Mouse (Mus musculus) E14TG2a.4 (cell line): ENCODE data around the gene Pip4k2a.

ENCODE experiments used
- H3K27me3 ChIP-seq: 2 replicates; pipeline ENCODE4 v1.6.1; 2014; ENCODE audit warnings: low read length, control low read depth; ENCODE audit not compliant: insufficient read depth
- H3K36me3 ChIP-seq: 2 replicates; pipeline ENCODE4 v1.6.1; 2014; ENCODE audit warnings: low read length, control low read depth; ENCODE audit not compliant: insufficient read depth
- H3K4me1 ChIP-seq: replicated peaks from 2 replicates; pipeline ENCODE4 v1.6.1; 2014; ENCODE audit warnings: low read depth, low read length, control low read depth
- H3K4me3 ChIP-seq: replicated peaks from 2 replicates; pipeline ENCODE4 v1.5.1; 2014; ENCODE audit warnings: mild to moderate bottlenecking, low read length
- H3K9me3 ChIP-seq: 2 replicates; pipeline ENCODE4 v1.6.1; 2014; ENCODE audit warnings: low read length, control low read depth
- CTCF ChIP-seq: conservative IDR thresholded peaks from 2 replicates; pipeline ENCODE4 v1.5.1; 2014; ENCODE audit warnings: low read length
- NANOG ChIP-seq: IDR thresholded peaks from 2 replicates; pipeline ENCODE4 v1.6.1; 2014; ENCODE audit warnings: borderline replicate concordance, low read length, mixed read lengths
- POU5F1 ChIP-seq: IDR thresholded peaks from 2 replicates; pipeline ENCODE4 v1.6.1; 2014; ENCODE audit warnings: low read length, borderline replicate concordance

The Pip4k2a gene

DNA sequence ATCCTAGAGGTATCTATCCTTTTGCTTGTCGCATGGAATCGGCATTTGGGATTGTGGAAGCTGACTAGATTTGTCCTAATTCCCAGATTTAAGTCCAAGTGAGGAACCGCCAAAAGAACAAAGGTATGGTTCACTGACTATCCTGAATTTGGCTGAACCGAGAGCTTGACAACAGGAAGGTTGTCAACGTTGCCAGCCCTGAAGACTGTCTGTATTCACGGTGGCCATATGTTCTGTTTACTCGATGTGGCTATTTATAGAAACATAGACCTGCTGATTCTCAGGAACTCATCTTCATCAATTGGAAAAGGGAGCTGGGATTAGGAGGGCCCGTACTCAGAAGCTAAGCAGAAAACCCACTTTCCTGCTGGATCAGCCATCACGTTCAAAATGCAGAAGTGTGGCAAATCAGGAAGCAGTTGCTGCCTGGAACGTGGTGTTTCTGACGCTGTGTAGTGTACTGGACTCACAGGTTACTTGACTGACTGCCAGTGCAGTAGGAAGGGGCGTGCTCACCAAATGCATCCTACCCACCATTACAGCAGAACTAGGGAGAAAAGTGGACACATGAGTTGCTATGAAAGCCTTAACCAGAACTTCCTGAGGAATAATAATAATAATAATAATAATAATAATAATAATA, 162.5 kb downstream of the Pip4k2a start:
- no peak overlapping the region for H3K4me3 ChIP-seq
- no peaks in the 10 kb centered on the region for H3K36me3 ChIP-seq
- H3K9me3 ChIP-seq: peaks cover 3% of the 10 kb centered on the region; the same call in 1 of the 2 replicates
- no peaks in the 10 kb centered on the region for H3K27me3 ChIP-seq
- no peaks in the 10 kb centered on the region for H3K4me1 ChIP-seq
- TF ChIP-seq CTCF (no peak), NANOG (no peak)

DNA sequence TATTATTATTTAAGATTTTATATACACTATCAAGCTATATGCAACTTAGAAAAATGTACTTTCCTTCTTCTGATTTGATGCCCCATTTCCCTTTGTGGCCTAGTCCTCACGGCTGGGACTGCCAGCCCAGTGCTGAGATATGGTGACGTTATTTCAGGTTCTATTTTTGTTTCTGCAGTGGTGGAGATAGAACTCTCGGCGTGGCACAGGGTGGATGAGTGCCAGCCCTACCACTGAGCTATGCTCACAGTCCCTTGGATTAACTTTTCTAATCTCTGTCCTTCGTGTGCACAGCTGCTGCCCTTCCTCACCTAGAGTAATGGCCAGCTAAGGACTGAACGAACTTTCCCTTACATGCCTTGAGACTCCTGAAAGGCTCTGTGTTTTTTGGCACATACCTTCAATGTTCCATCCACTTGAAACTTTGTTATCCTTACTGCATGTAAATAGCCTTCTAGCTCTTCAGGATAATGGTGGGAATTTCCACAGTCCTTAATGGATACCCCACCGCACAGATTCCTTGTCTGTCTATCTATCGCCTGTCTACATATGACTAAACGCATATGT, 164.8 kb downstream of the Pip4k2a start:
- no peaks in the 10 kb centered on the region for H3K36me3 ChIP-seq
- no peaks in the 10 kb centered on the region for H3K4me1 ChIP-seq
- no peak for TF ChIP-seq NANOG
- TF ChIP-seq CTCF: no peak
- no peak for TF ChIP-seq POU5F1
- H3K27me3 ChIP-seq: no peaks in the 10 kb centered on the region
- peaks cover 3% of the 10 kb centered on the region; the same call in 1 of the 2 replicates for H3K9me3 ChIP-seq
- no peak overlapping the region for H3K4me3 ChIP-seq

DNA sequence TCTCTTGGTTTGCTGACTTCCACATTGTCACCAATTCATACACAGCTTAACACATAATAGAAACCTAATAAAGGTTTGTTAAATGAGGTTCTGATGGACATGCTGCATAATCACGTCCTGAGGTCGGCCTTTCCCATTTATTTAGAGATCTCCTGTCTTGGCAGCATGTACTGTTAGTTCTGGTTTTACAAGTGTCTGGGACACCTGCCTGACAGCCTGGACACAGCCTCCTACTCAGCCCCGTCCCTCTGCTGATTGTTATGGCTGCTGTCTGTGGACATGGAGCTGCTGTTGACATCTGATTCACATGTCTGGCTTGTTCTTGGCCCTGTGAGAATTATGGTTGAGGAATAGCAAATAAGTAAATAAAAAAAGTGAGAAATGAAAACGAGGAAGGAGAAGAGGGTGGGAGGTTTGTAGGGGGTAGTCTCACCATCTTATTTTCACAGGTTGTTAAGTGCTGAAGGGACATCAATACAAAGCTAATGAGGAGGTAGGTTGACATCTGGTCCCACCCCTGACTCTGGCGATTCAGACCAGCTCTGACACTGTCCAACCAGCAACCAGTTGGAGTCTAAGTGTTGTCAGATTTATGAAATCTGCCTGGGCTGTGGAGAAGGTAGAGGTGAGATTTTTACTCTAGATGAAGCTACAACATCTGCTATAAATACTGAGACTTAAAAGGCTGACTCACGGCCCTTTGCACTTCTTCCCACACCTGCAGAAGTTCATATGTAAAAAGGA, 166.7 kb downstream of the Pip4k2a start:
- Histone ChIP-seq H3K4me3 (no peak overlapping the region), H3K4me1 (no peaks in the 10 kb centered on the region), H3K27me3 (no peaks in the 10 kb centered on the region), H3K9me3 (peaks cover 3% of the 10 kb centered on the region; the same call in 1 of the 2 replicates), H3K36me3 (no peaks in the 10 kb centered on the region)
- TF ChIP-seq CTCF: no peak
- TF ChIP-seq POU5F1: no peak
- no peak for TF ChIP-seq NANOG

DNA sequence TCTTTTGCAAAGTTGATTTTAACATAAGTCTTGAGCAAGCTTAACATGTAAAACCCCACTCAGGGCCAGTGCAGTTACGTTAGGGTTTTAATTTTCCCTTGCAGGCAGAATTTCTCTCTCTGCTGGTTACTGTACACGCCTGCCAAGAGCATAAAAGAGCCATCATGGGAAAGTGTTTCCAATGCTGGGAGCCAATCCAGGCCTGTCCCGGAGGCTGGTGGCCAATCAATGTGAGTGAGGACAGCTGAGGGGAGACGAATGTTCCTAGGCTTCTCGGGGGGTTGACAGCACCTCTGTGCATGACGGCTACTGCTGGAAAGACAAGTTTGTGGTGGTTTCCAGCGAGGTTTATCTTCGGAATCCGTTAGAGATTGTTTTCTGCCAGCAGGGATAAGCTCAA, 175.2 kb downstream of the Pip4k2a start:
- peaks cover 4% of the 10 kb centered on the region; the same call in 1 of the 2 replicates for H3K27me3 ChIP-seq
- no peak for TF ChIP-seq POU5F1
- TF ChIP-seq CTCF: no peak
- no peak for TF ChIP-seq NANOG
- no peak overlapping the region for H3K4me3 ChIP-seq
- peaks cover 11% of the 10 kb centered on the region; the same call in 1 of the 2 replicates for H3K4me1 ChIP-seq
- H3K36me3 ChIP-seq: no peaks in the 10 kb centered on the region
- no peaks in the 10 kb centered on the region for H3K9me3 ChIP-seq

DNA sequence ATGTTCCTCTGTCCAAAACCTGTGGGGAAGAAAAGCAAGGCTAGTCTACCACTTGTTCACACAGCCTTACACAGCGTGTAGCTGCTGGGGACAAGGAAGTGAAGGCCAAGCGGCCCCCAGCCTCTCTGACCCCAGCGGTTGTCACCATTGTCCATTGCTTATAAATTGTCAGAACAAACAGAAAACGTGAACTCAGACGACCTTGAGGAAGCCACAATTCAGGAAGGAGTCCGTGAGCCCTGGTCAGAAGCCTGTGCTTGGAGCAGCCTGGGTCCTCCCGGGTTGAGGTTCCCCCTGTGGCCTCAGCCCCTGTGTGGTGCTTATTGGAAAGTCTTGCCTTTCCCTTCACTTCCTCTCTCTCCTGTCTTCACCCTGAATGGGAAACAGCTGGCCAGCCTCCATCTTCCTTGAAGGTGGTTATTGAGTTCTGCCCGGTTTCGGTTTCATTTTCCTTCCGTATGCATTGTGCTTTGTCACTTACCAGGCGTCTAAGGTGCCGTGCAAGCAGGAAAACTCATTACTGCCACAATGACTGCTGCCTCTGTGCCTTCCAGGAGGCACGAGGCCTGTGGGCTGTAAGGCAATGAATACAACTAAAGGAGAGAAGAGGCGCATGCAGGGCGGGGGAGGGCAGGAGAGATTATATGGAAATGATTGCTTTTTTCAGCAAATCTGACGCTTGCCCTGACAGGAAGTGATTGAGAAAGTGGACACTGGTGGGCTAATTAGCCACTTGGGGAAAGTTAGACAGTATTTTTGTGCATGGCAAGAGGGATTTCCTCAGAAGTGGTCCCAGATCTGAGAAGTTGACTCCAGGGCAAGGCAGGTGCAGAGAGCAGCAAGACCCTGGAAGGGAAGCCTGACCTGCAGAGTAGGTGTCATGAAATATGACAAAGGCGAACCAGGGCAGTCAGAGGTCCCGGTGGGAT, 176.2 kb downstream of the Pip4k2a start:
- H3K27me3 ChIP-seq: peaks cover 4% of the 10 kb centered on the region; the same call in 1 of the 2 replicates
- no peak overlapping the region for H3K4me3 ChIP-seq
- H3K4me1 ChIP-seq: peaks cover 11% of the 10 kb centered on the region; the same call in 1 of the 2 replicates
- TF ChIP-seq CTCF (no peak), POU5F1 (no peak), NANOG (no peak)
- H3K36me3 ChIP-seq: no peaks in the 10 kb centered on the region
- H3K9me3 ChIP-seq: no peaks in the 10 kb centered on the region

DNA sequence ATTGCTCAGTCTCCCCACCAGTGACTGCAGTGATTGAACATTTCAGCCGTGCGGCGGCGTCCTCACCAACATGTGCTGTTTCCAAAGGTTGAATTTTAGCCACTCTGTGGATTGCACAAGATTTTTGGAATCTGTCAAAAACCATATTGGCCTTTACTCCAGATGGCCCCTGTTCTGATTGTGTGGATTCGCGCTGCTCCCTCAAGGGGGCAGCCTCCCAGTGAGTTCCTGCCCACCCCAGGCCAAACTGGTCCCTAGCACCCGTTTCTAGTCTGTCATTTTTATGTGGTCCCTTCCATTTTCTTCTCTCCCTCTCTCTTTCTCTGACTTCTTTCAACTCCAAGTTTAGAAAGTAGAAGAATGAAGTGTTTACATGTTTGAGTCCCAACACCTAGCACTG, 178.4 kb downstream of the Pip4k2a start:
- Histone ChIP-seq H3K4me1 (peaks cover 11% of the 10 kb centered on the region; the same call in 1 of the 2 replicates), H3K36me3 (no peaks in the 10 kb centered on the region)

DNA sequence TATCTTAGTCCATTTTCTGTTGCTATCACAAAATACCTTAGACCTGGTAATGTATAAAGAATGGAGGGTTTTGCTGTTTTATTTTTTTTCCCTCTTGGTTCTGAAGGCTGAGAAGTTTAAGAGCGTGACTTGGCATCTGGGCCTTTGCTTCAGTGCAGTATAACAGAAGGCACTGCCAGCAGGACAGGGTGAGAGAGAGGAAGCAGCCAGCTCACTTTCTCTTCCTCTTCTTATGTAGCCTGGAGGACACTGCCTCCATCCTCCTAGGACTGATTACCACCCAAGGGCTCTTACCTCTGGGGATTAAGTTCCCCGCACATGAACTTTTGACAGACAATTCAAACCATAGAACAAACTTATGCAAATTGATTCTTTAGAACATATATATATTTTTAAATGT, 181.9 kb downstream of the Pip4k2a start:
- Histone ChIP-seq H3K36me3 (no peaks in the 10 kb centered on the region), H3K27me3 (peaks cover 5% of the 10 kb centered on the region; the same call in 1 of the 2 replicates), H3K9me3 (no peaks in the 10 kb centered on the region), H3K4me1 (no peaks in the 10 kb centered on the region), H3K4me3 (no peak overlapping the region)
- TF ChIP-seq CTCF: no peak
- TF ChIP-seq NANOG: no peak
- no peak for TF ChIP-seq POU5F1

More for the DNA sequence above, 178.4 kb downstream of the Pip4k2a start:
- H3K27me3 ChIP-seq: peaks cover 4% of the 10 kb centered on the region; the same call in 1 of the 2 replicates
- TF ChIP-seq POU5F1: no peak
- 0 out of 2 replicates have a peak, but pooled peaks have one; percentile 4 for TF ChIP-seq CTCF
- no peak for TF ChIP-seq NANOG
- H3K9me3 ChIP-seq: no peaks in the 10 kb centered on the region
- no peak overlapping the region for H3K4me3 ChIP-seq
